Mouse (Mus musculus): ENCODE data around the gene Slc37a1. TPM values are rescaled to one million over a fixed set of nuclear protein-coding genes. Genes with fewer than 3 reads are reported as not detected.
A peak's percentile ranks its signal among the peaks of the same experiment; 100 is the strongest.

The Slc37a1 gene
- total RNA-seq, 2 experiments from 2014 or later = 10.6 TPM

GRCm38 (mm10) chr17:31384968-31385627 lies 98.5 kb downstream of the Slc37a1 start:
- intact Hi-C loops (cut with DNase I) = loop anchor here (5.0 kb wide), 1 partner anchor 47 kb away; no protein-coding TSS in a partner anchor
- peak; percentile 77 to 78 for DNase-seq

DNA sequence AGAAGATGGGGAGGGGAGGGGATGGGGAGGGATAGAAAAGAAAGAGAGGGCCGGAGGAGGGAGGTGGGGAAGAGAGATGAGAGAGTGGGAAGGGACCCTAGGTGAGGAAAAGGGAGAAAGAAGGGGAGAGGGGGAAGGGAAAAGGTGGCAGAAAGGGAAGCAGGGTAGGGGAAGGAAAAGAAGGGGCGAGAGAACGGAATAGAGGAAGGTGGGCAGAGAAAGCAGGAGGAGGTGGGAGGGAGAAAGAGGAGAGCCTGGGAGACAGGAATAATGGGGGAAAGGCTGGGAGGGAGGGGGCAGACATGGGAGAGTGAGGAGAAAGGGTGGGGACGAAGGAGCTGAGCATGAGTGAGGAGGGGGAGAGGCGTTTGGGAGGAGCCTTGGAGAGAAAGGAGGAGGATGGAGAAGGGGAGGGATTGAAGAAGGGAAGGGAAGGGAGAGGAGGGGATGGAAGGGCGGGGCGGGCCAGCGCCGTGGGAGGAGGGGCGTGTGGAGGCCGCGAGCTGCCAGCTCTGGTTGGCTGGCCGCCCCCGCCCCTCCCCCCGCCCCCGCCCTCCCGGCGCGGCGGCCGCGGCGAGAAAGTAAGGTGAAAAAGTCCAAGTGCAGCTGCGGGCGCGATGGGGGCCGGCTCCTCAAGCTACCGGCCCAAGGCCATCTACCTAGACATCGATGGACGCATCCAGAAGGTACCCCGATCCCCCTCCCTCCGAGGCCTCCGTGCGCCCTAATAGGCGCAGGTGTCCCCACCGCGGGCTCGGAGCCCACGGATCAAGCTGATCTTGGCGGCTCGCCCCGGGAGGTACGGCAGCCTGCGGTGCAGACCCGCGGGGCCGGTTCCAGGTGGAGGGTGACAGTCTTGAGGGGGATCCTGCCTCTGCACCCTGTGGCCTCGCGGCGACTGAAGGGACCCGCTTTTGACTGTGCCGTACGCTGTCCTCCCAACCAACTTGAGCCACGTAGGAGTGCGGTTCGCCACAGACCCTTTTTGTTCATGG lies 99.4 kb downstream of the Slc37a1 start, which contains the start of gene Pde9a:
Gene Pde9a (plus strand): TSS at position 540 of the 995 bp plus-strand sequence.
- intact Hi-C loops (cut with DNase I) = loop anchor here (5.0 kb wide), 1 partner anchor 46 kb away; no protein-coding TSS in a partner anchor
- peak; percentile 57 to 60 for DNase-seq

DNA sequence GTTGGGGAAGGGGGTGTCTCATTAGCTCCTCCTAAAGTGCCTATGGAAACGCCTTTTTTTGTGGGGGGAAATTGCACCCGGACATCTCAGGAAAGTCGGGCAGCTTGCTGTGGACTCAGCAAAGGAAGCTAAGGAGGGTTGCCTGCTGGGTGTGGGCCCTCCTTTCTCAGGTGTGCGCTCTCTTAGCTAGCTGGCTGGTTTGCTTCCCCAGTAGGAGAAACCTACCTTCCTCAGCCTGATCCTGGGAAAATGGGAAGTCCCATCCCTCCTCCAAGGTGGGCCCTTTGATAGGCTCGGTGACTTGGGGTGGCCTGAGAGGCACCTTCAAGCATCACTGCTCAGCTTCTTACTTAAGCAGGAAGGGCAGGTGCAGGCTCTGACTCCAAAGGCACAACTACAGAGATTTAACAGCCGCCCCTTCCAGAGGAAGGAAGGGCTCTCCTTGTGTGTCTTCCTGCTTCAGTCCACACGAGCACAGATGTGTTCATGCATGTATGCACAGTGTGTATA lies 100.2 kb downstream of the Slc37a1 start:
- intact Hi-C loops (cut with DNase I) = loop anchor here (5.0 kb wide), 1 partner anchor 45 kb away; no protein-coding TSS in a partner anchor
- DNase-seq = no peak

- DNase-seq = no peak
- intact Hi-C loops (cut with DNase I) = loop anchor here (5.0 kb wide), 1 partner anchor 43 kb away; no protein-coding TSS in a partner anchor
Measured at GRCm38 (mm10) chr17:31389432-31390050, 102.9 kb downstream of the Slc37a1 start.

GRCm38 (mm10) chr17:31391462-31391861 lies 104.9 kb downstream of the Slc37a1 start:
- intact Hi-C loops (cut with DNase I) = no loop called here
- no peak for DNase-seq

DNA sequence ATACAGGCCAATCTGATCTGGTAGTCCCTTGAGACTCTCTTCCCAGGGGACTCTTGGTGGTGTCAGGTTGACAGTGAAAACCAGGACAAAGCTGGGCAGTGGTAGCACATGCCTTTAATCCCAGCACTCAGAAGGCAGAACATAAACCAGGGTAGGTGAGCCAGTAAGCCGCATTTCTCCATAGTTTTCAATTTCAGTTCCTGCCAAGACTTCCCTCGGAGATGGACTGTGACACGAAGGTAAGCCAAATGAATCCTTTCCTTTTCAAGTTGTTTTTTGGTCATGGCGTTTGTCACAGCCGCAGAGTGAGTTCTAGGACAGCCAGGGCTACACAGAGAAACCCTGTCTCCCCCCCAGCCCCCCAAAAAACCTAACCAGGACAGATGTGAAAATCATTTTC lies 105.4 kb downstream of the Slc37a1 start:
- DNase-seq = no peak
- intact Hi-C loops (cut with DNase I) = no loop called here

DNA sequence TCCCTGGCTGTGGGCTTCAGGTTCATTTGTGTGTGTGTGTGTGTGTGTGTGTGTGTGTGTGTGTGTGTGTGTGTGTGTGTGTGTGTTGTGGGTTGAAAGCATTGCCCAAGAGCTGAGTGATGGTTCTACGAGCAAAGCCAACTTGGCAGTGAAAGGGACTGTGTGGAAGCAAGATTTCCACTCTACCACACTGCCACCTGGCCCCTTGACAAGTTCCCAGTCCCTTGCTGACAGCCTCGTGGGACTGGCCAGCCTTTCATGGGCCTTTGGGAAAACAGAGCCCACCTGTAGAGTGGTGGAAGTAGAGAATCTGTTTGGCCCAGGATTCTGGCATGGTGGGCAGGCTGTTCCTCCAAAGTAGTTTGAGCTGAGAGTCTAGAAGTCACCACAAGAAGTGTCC lies 107.2 kb downstream of the Slc37a1 start:
- DNase-seq = no peak
- intact Hi-C loops (cut with DNase I) = no loop called here

GRCm38 (mm10) chr17:31400294-31400693 lies 113.7 kb downstream of the Slc37a1 start:
- no peak for DNase-seq
- intact Hi-C loops (cut with DNase I) = no loop called here

Other genes starting within 250 kb of the Slc37a1 start
- gene Abcg1, start 229.1 kb upstream of the Slc37a1 start, total RNA-seq (2021) = 1 to 10 TPM; 8.9 to 10.0 TPM
- not detected for gene Tff3, start 157.1 kb upstream of the Slc37a1 start, total RNA-seq (2021)
- not detected for gene Tff2, start 142.5 kb upstream of the Slc37a1 start, total RNA-seq (2021)
- not detected for gene Tff1, start 121.5 kb upstream of the Slc37a1 start, total RNA-seq (2021)
- not detected for gene Tmprss3, start 87.8 kb upstream of the Slc37a1 start, total RNA-seq (2021)
- gene Ubash3a, start 78.9 kb upstream of the Slc37a1 start, total RNA-seq (2021) = under 1 TPM; 0.43 to 0.62 TPM
- 1 to 10 TPM; 1.2 to 1.7 TPM for gene Rsph1, start 9.4 kb upstream of the Slc37a1 start, total RNA-seq (2021)
- gene Pde9a, start 99.4 kb downstream of the Slc37a1 start, total RNA-seq (2021) = 1 to 10 TPM; 6.8 to 9.2 TPM
- gene Wdr4, start 233.2 kb downstream of the Slc37a1 start, total RNA-seq (2021) = 10 to 100 TPM; 11.8 to 11.9 TPM
- gene Ndufv3, start 233.3 kb downstream of the Slc37a1 start, total RNA-seq (2021) = 1,000 to 10,000 TPM; 1,163 to 1,168 TPM

All from heart, postnatal 10 days (tissue).